Mouse (Mus musculus) adrenal gland, postnatal 4 days (tissue): ENCODE results near the gene Vars. TPM values are rescaled to one million over a fixed set of nuclear protein-coding genes. Genes with fewer than 3 reads are reported as not detected.

Experiments
- DNase-seq, 2 experiments: peaks; one replicate each; pipeline ENCODE4 v3.0.0; 2021 to 2022; ENCODE audit warnings: low spot score in 2 of 2, mixed read lengths in 2 of 2
- total RNA-seq, 2 experiments: library from RNA; stranded (reverse); gene quantifications; 2 replicates each; pipeline ENCODE4 v1.2.3; 2021

The Vars gene
- total RNA-seq, 2 experiments from 2014 or later = 77.9 to 89.1 TPM

DNA sequence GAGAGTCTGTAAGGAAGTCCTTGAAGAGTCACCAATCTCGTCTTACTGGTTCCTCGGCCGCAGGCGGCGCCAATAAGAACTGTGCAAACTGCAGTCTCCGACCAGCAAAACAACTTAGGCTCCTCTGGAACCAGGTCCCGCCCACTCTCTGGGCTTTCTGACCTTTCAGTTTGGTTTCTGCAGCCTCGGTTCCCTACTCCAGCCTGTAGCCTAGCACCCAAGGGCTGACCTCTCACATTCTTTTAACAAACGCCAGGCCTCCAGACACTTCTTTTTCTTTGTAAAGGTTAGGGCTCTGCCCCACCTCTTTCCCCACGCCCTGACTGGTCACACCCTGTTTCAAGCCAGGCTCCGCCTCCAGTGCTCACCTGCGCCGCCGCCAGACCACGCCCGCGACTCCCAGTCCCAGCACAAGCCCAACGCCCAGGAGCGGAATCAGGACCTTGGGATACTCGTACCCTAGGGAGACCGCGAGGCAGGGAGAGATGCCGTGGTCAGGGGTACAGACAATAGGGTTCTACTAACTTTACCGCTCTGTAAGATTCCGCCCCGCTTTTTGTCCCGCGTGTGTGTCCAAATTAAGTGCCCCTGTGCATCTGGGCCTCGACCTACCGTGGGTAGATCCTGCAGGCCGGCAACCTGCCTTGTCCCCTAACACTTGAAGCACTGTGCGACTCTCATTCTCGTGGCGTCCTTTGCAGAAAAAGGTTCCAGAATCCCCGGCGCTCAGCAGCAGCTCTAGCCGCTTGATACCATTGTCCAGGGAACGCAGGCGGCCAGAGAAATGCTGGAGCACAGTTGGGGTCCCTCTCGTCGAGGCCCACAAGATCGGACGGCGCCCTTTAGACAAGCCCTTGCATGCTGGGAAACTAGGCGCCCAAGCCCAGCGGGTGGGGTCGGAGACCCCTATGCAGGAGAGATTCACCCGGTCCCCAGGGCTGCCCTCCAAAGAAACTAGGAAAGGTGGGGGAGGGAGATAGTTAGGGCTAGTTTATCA, 64.5 kb downstream of the Vars start, which contains the start of gene Ly6g6c:
Ly6g6c (plus strand) TSS at position 438 of the 997 bp plus-strand sequence.
- DNase-seq = no peak

Other genes starting within 250 kb of the Vars start
- 1,000 to 10,000 TPM; 3,967 to 4,457 TPM for gene Cyp21a1, start 196.4 kb upstream of the Vars start, total RNA-seq
- 10 to 100 TPM; 49.1 to 49.5 TPM for gene Stk19, start 164.0 kb upstream of the Vars start, total RNA-seq
- 10 to 100 TPM; 72.5 to 73.2 TPM for gene Dxo, start 164.0 kb upstream of the Vars start, total RNA-seq
- gene Skiv2l, start 150.8 kb upstream of the Vars start, total RNA-seq = 10 to 100 TPM; 70.9 to 80.2 TPM
- gene Nelfe, start 150.6 kb upstream of the Vars start, total RNA-seq = 10 to 100 TPM; 58.2 to 60.6 TPM
- gene Cfb, start 138.5 kb upstream of the Vars start, total RNA-seq = 100 to 1,000 TPM in 1 of 2 experiments, 10 to 100 TPM in 1; 18.7 to 137 TPM
- gene Zbtb12, start 121.5 kb upstream of the Vars start, total RNA-seq = 10 to 100 TPM; 23.6 to 26.2 TPM
- not detected for gene Gm20547, start 118.9 kb upstream of the Vars start, total RNA-seq
- gene C2, start 102.7 kb upstream of the Vars start, total RNA-seq = 10 to 100 TPM; 39.5 to 50.3 TPM
- 100 to 1,000 TPM; 214 to 215 TPM for gene Ehmt2, start 102.5 kb upstream of the Vars start, total RNA-seq
- gene Slc44a4, start 86.5 kb upstream of the Vars start, total RNA-seq = 1 to 10 TPM in 1 of 2 experiments, under 1 TPM in 1; 0.93 to 3.8 TPM
- gene Neu1, start 69.7 kb upstream of the Vars start, total RNA-seq = 10 to 100 TPM; 22.0 to 25.2 TPM
- gene Hspa1b, start 41.7 kb upstream of the Vars start, total RNA-seq = 10 to 100 TPM; 26.9 to 33.2 TPM
- not detected for gene Gm20481, start 31.1 kb upstream of the Vars start, total RNA-seq
- gene Hspa1a, start 28.8 kb upstream of the Vars start, total RNA-seq = 10 to 100 TPM; 12.6 to 14.5 TPM
- 1 to 10 TPM in 1 of 2 experiments, under 1 TPM in 1; 0.39 to 1.3 TPM for gene Hspa1l, start 28.3 kb upstream of the Vars start, total RNA-seq
- gene Lsm2, start 19.1 kb upstream of the Vars start, total RNA-seq = 10 to 100 TPM; 50.5 to 54.8 TPM
- 1 to 10 TPM; 1.2 to 1.5 TPM for gene Vwa7, start 15.6 kb downstream of the Vars start, total RNA-seq
- 1 to 10 TPM; 3.8 to 4.1 TPM for gene Sapcd1, start 27.0 kb downstream of the Vars start, total RNA-seq
- 10 to 100 TPM in 1 of 2 experiments, 1 to 10 TPM in 1; 8.2 to 11.0 TPM for gene Msh5, start 45.8 kb downstream of the Vars start, total RNA-seq
- gene Clic1, start 49.0 kb downstream of the Vars start, total RNA-seq = 100 to 1,000 TPM; 137 to 146 TPM
- 10 to 100 TPM; 55.1 to 67.4 TPM for gene Ddah2, start 58.0 kb downstream of the Vars start, total RNA-seq
- gene Ly6g6c, start 64.4 kb downstream of the Vars start, total RNA-seq = under 1 TPM; 0.31 to 0.34 TPM
- under 1 TPM; 0.22 to 0.90 TPM for gene Mpig6b, start 65.2 kb downstream of the Vars start, total RNA-seq
- gene Ly6g6e, start 75.9 kb downstream of the Vars start, total RNA-seq = not detected
- 1 to 10 TPM; 2.0 to 2.4 TPM for gene Ly6g6d, start 77.1 kb downstream of the Vars start, total RNA-seq
- not detected for gene Ly6g6f, start 84.6 kb downstream of the Vars start, total RNA-seq
- 10 to 100 TPM; 92.8 to 96.8 TPM for gene Abhd16a, start 88.3 kb downstream of the Vars start, total RNA-seq
- not detected for gene Ly6g5c, start 107.3 kb downstream of the Vars start, total RNA-seq
- 1 to 10 TPM in 1 of 2 experiments, under 1 TPM in 1; 0.62 to 1.4 TPM for gene Ly6g5b, start 114.4 kb downstream of the Vars start, total RNA-seq
- 10 to 100 TPM; 14.7 TPM for gene Gpank1, start 120.5 kb downstream of the Vars start, total RNA-seq
- 100 to 1,000 TPM; 199 to 211 TPM for gene Csnk2b, start 121.1 kb downstream of the Vars start, total RNA-seq
- gene D17H6S53E, start 125.4 kb downstream of the Vars start, total RNA-seq = 10 to 100 TPM; 29.0 to 30.9 TPM
- gene Apom, start 131.1 kb downstream of the Vars start, total RNA-seq = 10 to 100 TPM in 1 of 2 experiments, 1 to 10 TPM in 1; 6.9 to 54.4 TPM
- 100 to 1,000 TPM; 425 to 435 TPM for gene Bag6, start 134.2 kb downstream of the Vars start, total RNA-seq
- 100 to 1,000 TPM; 264 to 295 TPM for gene Prrc2a, start 163.9 kb downstream of the Vars start, total RNA-seq
- gene Aif1, start 175.1 kb downstream of the Vars start, total RNA-seq = 10 to 100 TPM in 1 of 2 experiments, 1 to 10 TPM in 1; 9.8 to 10.6 TPM
- 10 to 100 TPM; 11.0 to 13.5 TPM for gene Lst1, start 187.5 kb downstream of the Vars start, total RNA-seq
- gene Ltb, start 193.5 kb downstream of the Vars start, total RNA-seq = 1 to 10 TPM; 6.6 to 9.3 TPM
- under 1 TPM; 0.42 to 0.76 TPM for gene Tnf, start 201.0 kb downstream of the Vars start, total RNA-seq
- gene Lta, start 204.4 kb downstream of the Vars start, total RNA-seq = under 1 TPM; 0.73 to 0.78 TPM
- gene Gm16181, start 219.8 kb downstream of the Vars start, total RNA-seq = not detected
- gene Atp6v1g2, start 232.7 kb downstream of the Vars start, total RNA-seq = 10 to 100 TPM; 11.4 to 12.4 TPM
- gene Nfkbil1, start 234.8 kb downstream of the Vars start, total RNA-seq = 10 to 100 TPM; 25.6 to 26.0 TPM
- gene Ddx39b, start 240.8 kb downstream of the Vars start, total RNA-seq = 100 to 1,000 TPM; 364 to 387 TPM